Mouse (Mus musculus) ES-E14 (cell line): ENCODE data around the gene Tst.

ENCODE experiments used
- CHD2 ChIP-seq: IDR thresholded peaks from 2 replicates; pipeline ENCODE4 v1.6.1; 2014; ENCODE audit warnings: mild to moderate bottlenecking, low read depth, low read length, inconsistent platforms
- HCFC1 ChIP-seq: IDR thresholded peaks from 2 replicates; pipeline ENCODE4 v1.6.1; 2012; ENCODE audit warnings: low read length, inconsistent platforms, borderline replicate concordance; ENCODE audit not compliant: insufficient read depth
- MAFK ChIP-seq: IDR thresholded peaks from 2 replicates; pipeline ENCODE4 v1.6.1; 2014; ENCODE audit warnings: mild to moderate bottlenecking, low read depth, low read length, inconsistent platforms; ENCODE audit not compliant: insufficient read depth
- ZNF384 ChIP-seq: IDR thresholded peaks from 2 replicates; pipeline ENCODE4 v1.6.1; 2012; ENCODE audit warnings: low read depth, low read length, inconsistent platforms

DNA sequence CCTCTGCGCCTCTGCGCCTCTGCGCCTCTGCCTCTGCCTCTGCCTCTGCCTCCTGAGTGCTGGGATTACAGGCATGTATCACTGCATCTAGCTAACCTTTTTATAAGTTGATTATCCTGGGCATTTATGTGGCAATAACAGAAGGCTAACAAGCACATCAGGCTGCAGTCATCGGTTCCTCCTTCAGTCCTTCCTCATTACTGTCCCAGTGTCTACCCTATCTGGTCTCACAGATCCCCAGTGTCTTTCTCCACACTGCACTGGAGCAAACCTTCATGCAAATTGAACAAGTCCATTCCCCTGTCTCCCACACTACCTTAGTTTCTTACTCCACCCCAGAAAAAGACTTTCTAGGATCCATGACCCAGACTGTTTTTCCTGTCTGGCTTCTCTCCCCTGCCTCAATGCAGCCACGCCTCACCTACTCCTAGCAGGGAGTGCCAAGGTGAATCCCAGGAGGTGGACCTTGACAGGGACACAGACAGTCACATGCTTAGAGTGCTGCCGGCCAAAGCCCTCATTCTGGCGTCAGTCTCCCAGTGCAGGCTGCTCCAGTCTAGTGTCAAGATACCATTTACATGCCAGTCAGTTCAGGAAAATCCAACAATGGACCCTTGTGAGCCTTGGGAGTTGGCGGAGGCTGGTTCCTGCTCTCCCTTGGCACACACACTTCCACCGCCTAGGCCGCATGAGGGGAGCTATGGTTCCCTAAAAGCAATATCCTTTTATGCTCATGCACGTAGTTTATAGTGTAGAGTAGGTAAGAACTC is 22.1 kb downstream of the Tst start:
- TF ChIP-seq HCFC1 (no peak), CHD2 (no peak), ZNF384 (no peak), MAFK (no peak)
